Mouse (Mus musculus) lung, postnatal 4 days (tissue): ENCODE measurements around the gene Bloc1s5.

Experiments
- DNase-seq, 2 experiments: peaks; one replicate each; pipeline ENCODE4 v3.0.0; 2021

Gene Bloc1s5

DNA sequence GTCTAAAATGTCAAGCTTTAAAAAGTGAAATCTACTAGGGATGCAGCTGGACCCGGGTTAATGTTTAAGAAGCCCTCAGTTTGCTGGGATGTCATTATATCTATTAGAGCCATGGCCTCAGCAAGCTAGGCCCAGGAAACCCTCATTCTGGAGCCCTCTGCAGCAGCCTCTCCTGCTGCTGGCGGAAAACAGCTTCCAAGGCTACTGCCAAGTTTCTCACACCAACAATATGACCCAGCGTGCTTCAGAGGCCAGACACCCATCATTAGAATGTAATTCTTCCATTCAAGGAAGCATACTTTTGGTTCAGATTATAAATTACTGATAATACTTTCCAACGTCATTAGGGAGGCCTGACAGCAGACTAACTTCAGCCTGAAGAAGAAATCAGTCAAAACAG, 18.0 kb downstream of the Bloc1s5 start:
- peak; percentile 27 to 74 for DNase-seq

DNA sequence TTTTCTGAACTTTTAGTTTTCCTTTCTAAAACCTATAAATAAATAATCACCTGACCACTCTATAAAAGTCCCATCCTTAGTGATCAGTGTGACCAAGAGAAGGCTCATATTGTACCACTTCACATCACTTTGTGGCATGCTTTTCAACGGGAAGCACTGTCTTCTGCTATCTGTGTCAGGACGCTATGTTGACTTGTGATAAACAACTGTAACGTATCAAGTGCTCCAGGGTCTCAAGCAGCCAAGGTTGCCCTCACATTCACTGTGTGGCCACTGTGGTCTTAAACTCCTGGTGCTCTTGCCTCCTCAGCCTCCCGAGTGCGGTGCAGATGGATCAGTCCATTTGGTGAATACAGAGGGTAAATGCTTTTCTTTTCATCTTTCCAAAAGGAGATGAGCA, 19.3 kb downstream of the Bloc1s5 start:
- no peak for DNase-seq

DNA sequence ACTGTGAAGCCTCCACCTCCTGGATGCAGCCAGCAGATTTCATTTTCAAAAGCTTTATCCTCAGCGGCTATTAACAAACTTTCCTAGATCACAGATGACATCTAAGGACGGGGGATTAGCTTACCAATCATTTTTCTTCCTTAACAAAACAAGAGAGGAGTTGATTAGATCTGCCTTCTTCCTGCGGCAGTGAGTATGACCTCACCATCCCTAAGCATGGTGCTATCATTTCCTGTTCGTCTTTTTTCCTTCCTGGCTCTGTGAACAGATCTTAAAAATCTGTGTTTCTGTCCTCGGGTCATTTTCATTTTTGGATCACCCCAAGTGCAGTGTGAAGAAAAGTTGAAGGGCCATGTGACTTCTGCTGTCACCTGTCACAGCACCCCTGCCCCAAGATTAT, 20.6 kb downstream of the Bloc1s5 start:
- DNase-seq, result peak in 1 of 2 experiments; percentile 17

DNA sequence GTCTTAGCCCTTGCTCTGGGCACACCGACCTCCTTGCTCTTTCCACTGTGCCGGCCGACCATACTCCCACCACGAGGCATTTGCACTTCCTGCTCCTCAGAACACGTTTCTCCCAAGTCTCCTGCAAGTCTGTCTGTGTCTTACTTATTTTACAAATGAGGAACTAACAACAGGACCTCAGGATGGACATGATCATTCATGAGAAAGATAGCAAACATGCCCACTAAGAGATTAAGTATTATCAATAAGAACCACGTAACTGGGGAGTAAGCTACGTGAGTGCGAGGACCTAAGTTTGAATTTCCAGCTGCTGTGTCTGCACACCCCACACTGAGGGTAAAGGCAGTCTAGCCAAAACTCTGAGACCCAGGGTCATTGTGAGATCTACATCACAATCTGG, 21.3 kb downstream of the Bloc1s5 start:
- DNase-seq, result no peak

DNA sequence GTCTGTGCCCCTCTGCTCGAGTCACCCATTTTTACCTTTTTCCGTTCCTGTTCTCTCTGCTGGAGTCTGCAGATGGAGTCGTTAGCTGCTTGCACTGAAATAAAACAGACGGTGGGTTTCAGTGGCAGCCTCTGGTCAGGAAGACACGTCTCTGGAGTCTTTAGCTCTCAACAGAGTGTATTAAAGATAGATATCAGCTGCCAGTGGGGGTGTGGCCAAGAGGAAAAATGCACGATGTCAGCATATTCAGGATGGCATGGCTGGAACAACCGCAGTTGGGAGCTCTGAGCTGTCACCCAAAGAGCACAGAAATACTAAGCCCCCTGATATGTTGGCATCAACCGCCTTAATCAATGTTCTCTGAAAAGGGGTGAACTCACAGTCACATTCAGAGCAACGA, 22.3 kb downstream of the Bloc1s5 start:
- DNase-seq, result peak in 1 of 2 experiments; percentile 58

DNA sequence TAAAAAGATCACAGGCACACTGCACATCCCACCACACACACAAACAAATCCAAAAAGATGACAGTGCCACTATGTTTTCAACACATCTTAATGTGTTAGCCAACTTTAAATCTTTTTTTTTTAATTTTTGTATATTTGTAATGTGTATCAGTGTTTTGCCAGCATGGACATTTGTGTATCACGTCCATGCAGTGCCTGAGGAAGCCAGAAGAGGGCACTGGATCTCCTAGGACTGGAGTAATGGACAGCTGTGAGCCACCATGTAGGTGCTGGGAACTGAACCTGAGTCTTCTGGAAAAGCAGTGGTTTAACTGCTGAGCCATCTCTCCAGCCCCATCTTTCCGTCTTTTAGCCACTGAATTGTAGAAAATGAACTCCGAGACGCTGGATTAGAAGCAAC, 22.7 kb downstream of the Bloc1s5 start:
- no peak for DNase-seq

DNA sequence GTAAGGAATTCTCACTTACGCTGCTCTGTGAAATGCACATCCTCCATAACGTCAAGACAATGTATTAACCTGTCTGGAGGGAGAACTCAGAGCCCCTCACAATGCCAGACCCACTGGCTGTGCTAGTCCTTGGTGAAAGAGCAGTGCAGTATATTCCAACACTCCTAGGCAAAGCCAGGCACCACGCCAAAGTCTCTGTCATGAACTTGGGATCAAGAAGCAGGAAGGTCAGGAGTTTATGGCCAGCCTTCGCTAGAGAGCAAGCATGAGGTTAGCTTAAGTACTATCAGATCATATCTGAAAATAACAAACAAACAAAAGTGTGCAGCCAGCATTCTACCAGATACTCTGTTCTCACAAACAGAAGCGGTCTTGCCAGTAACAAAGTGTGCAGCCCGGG, 24.6 kb downstream of the Bloc1s5 start:
- DNase-seq, result peak; percentile 59 to 73

DNA sequence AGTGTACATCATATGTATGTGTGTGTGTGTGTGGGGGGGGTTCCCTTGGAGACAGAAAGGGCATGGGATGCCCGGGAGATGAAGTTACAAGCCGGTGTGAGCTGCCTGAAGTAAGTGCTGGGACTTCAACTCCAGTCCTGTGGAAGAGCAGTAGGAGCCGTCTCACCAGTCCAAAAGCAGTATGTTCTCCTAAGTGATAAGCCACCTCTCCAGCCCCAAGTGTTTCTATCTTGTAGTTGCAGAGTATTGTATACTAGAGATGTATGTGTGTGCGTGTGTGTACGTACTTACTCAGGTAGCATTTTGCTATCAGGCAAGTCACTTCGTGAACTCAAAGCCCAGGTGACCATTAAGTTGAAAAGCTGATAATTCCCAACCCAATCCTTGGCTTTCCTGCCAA, 27.8 kb downstream of the Bloc1s5 start:
- DNase-seq, result no peak

DNA sequence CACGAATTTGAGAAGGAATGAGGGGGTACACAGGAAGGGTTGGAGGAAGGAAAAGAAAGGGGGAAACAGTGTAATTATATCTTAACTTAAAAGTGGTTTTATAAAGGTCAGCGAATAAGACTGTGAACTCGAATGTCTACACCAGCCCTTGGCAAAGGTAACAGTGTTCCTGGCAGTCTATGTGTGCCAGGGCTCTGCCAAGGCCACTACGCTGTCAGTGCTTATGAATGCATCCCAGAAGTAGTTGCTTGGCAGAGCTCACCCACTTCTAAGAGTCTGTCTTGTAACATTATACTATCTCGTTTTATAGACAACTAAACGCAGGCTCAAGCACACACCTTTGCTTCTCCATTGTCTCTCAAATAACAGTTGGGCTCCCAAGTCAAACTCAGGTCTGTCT, 29.6 kb downstream of the Bloc1s5 start:
- no peak for DNase-seq

DNA sequence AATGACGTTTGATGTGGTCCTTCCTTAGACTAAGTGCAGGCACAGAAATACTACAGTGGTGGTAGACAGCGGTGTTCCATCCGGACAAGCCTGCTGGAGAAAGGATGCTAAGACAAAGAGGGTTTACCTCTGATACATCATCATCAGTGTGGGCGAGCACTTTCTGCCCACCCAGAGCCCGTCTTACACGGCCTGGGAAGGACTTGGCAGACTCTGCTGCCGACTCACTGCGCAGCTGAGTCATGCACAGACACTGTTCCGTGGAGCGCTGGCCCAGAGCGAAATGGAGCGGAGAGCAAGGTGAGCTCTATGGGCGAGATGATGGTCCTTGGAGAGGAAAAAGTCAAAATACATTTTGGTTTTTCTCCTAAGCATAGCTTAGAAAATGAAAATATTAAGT, 31.9 kb downstream of the Bloc1s5 start:
- DNase-seq, result no peak

DNA sequence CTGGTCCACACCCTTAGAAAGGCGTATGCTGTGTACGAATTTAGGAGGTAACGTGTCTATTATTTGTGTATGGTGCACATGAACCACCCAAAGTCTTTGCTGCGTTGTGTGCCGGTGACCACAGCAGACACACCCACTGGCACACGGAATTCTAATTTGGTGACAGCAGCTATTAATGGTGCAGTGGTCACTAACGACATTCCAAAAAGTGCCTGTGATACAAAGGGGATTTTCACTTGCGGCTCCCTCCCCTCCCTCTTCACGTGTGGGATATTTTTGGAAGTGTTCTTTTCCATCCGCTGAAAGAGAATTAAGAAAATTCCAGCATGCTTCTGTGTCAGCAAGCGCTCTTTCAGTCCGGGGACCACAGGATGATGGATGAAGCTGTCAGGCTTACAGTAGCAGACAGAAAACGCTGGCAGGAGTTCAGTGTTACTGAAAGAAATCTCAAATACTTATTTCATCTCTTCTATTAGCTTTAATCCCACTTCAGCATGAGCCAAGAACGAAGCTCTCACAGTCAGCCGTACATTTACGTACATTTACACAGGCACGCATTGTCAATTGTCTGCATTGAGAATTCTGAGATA, 32.6 kb downstream of the Bloc1s5 start:
- DNase-seq, result no peak

DNA sequence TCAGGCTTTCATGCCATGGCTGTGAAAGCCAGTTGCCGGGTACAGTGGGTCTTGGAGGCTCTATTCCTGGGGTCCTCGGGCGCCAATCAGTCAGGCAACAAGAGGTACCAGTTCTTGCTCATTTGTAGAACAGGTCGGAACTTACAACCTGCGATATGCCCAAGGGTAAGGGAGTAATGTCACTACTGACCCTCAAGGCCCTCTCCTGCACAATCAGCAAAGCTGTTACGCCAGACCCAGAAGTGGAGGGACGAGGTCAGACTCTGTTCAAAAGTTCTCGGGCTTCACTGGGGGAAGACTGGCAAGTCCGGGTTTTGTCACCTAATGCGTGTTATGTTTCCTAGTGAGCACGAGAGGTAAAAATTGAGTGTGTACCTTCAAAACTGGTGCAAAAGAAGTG, 34.1 kb downstream of the Bloc1s5 start:
- no peak for DNase-seq

DNA sequence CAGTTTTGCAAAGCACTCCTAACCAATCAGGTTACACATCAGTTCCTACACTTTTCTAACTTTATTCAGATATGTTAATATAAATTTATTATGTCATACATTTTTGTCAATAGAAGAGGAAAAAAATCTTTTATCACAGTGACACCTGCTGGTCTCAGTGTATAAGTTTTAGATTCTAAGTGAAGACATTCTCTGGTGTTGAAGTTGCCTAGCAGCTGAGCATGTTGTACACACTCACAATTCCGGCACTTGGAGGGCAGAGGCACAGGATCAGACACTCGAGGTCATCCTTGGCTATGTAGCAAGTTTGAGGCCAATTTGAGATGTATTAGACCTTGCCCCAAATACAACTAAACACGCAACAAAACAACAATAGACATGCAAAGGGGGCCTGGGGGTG, 37.8 kb downstream of the Bloc1s5 start:
- DNase-seq, result no peak

DNA sequence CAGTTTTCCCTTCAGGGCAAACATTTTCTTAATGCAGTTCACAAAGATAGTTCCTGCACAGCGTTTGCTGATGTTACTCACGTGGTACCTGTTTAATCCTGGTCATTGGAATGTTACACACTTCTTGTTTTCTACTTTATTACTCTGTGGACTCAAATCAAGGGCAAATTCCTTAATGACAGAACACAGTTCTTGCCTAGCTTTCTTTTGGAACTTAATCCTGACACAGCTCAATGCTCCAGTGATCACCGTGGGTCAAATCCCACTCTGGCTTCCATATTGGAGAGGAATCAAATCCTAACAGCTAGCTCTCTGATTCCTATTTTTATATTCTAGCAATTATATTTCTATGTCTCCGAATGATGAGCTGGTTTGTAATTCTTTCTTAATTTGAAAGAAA, 38.4 kb downstream of the Bloc1s5 start:
- no peak for DNase-seq

DNA sequence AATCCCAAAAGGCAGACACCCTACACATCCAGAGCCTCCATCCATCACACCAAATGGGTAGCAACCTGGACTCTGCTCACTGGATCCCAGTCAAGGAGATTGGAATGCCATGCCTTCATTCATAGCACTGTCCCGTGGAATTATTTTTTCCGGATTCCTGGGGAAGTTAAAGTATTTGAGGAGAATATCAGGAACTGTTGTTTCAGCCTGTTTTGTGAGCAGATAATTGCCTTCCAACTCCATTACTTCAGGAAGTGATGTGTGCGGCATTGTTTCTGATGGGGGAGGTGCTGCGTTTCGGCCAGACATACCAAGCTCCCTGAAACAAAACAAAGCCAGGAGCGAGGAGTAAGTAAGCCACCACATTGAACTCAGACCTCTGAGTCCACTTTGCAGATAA, 41.8 kb downstream of the Bloc1s5 start:
- DNase-seq, result peak; percentile 47 to 54

DNA sequence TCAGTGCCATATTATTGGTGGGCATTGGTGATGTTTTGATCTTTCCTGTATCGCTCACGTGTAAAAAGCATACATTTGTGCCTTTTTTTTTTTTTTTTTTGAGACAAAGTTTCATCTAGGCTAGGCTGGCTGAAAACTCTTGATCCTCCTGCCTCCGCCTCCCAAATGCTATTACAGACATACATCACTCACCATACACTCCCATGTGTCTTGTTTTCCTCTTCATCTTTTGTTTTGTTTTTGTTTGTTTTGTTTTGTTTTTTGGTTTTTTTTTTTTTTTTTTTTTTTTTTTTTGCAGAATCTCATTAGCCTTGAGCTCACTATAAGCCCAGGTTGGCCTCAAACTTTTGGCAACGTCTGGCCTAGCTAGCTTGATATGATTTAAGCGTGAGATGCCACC, 47.6 kb downstream of the Bloc1s5 start:
- DNase-seq, result no peak

DNA sequence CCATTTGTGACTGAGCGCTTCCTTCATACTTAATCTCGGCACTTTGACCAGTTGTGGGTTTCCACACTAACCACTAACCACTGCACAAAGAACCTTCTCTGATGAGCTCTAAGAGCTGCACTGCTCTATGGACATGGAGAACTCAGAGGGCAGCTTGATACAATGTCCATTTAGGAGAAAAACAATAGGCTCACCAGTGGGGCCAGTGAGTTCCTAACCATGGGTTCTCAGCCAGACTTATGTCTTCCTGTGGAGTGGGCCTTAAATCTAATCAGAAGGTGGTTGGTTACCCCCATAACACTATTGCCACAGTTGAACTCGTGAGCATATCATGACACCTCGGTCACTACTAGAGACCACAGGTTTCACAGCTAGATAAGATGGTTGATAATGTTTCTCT, 48.5 kb downstream of the Bloc1s5 start:
- no peak for DNase-seq

DNA sequence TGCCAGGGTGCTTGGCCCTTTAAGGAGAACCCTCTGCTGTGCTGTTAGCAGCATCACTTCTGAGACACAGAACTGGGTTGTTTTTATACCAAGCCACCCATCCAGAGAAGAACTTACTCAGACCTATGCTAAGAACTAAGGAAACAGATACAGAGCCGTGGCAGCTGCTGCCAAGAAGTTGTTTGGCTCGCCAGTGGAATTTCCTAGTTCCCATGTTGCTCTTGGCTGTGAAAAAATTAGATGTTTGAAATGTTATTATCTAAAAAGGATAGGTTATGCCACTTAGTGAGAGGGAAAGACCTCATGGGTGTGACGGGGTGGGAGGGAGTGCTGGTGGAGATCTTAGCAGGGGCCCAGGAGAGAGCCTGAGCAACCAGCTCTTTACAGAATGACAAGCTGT, 52.1 kb downstream of the Bloc1s5 start:
- DNase-seq, result peak; percentile 15 to 47

DNA sequence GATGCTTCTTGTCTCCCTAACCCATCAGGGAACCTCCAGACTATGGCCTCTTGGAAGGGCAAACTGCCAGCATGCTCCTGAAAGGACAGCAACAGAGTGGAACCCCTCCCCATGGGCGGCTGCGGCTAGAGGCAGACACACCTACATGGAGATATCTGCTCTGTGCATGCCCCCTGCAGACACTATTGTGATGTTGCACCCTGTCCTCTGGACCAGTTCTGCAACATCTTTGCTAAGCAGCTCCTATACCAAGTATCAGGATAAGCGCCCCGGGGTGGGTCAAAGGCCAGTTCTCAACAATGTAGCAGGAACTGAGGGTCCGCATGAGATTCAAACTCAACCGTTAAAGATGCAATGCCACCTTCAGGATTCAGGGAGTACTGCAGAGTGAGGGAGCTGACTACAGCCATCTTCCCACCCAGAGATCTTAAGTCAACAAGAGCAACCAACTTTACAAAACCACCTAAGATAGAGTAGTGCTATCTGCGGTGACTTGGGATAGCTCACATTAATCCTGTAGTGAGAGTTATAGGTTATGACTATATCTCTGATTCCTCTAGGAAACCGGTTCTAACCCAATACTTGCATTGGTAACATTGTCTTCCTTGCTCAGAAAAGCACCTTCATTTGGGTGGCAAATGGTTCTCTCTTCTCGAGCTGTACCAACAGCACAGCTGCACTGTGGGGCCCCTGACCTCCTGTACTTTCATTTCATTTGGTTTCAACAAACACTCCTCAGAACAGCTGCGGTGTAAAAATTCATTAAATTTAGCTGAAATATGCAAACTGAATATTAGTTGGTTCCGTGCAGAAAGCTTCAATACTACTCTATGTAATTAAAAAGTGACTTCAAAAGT, 54.1 kb downstream of the Bloc1s5 start:
- DNase-seq, result peak; percentile 84 to 91

DNA sequence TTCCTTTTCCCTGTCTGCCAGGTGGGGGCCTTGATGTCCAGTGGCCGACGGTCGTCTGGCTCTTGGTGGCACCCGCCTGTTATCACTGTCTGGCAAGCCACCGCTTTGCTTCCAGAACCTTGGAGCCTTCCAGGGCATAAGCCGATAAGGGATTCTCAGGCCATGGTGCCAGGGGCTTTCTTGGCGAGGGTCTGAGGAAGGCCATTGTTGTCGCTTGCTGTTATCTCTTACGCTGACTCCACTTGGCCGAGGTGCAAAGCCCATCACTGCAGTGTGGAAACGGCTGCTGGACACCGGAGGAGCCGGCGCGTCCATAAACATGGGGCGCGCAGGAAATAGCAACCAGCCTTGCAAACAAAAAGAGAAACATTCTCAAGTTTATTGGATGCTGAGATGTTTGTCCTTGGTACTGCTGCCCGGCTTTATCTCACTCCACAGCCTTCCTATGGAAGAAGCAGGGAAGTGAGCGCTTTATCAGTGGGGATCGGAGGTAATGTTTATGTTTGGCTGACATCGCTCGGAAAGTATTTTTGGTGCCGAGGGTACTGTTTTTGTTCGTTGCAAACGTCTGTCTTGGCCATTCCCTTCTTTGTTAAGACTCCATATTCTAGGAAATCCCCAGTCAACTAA, 54.8 kb downstream of the Bloc1s5 start:
- DNase-seq, result peak; percentile 69 to 92

DNA sequence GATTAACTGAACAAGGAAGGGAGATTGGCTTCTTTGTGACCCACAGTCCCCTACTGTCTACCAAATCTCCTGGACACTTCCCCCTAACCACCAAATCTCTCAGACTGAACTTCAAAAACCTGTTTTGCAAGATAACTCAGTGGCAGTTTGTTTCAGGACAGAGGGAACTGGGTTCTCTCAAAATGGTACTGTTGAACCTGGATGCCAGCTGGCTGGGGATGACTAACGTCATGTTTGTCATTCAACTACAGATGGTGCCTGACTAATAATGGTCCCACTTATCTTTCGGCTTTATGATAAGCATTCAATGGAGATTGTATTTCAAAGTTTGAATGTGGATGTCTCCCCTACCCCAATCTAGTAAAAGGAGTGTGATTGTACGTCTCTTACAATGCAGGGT, 60.2 kb downstream of the Bloc1s5 start:
- DNase-seq, result no peak

DNA sequence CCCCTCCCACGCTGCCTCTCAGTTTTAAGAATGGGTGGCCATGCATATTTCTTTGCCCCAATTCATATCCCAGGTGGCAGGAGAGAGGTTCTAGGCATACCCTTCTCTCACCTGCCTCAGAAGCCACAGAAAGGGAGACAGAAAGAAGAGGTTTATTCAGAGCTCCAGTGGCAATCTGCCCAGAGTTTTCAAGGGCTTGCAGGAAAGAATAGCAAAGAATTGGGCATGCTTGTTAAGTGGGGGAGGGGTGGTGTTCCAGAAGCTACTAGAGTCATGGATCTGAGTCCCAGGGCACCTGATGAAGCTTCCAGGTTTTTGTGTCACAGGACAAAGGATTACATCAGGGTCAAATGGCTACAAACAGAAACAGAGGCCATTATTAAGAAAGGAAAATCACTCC, 61.6 kb downstream of the Bloc1s5 start:
- no peak for DNase-seq

DNA sequence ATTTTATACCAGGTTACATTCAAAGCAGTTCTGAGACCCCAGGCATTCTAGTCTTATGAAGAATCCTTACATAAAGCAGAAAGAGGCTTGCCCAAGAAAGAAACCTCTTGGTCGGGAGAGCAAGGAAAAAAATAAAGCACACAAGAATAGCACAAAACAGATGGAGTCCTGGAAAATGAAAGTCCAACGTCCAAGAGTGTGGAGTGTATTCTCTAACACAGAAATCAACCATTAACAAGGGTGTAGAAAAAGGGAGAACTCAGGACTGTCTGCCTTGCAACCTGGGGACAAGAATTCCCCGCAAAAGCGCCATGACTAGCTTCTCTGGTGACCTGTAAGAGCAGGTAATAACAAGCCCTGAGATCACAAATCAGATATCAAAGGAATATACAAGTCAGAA, 69.7 kb downstream of the Bloc1s5 start:
- no peak for DNase-seq

DNA sequence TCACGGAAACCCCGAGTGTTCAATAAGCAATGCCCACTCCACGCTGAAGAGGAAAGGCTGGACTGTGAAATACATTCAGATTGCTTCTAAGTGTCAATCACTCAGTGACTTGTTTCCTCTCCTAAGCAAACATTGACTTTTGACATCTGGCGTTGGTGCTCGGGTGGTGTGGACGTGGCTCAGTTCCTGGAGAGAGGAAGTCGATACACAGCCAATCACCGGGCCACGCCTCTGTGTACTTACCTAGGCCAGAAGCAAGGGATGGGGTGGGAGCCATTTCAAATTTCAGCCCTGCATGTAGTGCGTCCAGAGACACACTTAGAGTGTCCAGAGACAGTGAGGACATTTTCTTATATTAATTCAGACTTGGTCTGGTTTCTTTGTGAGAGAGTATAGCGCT, 80.3 kb downstream of the Bloc1s5 start:
- DNase-seq, result peak in 1 of 2 experiments; percentile 32
